Mouse (Mus musculus) forebrain, postnatal 0 days (tissue): ENCODE measurements at regions not wholly inside any gene's neighbourhood (a gene's known extent, or its start where the extent isn't known, plus 50 kb on each side); places are given as distances from the start of the nearest gene placed in this dataset.

Source experiments
- ATAC-seq: fragments of 200-750 bp; cut with Nextera tagmentation; 2 replicates; pipeline ENCODE4 v1.8.0; 2017; ENCODE audit warnings: mild to moderate bottlenecking, moderate library complexity
- DNase-seq: peaks from one replicate; pipeline ENCODE4 v3.0.0-alpha.2; 2015
- H3K27ac ChIP-seq: fragments of 300-500 bp; sonication (generic); 2 replicates; pipeline ENCODE4 v1.5.1; 2014; ENCODE audit warnings: low read depth, mild to moderate bottlenecking, antibody characterized with exemption, low read length, moderate library complexity, mixed read lengths
- H3K27me3 ChIP-seq: fragments of 300-500 bp; sonication (generic); 2 replicates; pipeline ENCODE4 v1.6.1; 2014; ENCODE audit warnings: mild to moderate bottlenecking, low read length, mixed read lengths; ENCODE audit not compliant: insufficient read depth
- H3K36me3 ChIP-seq: fragments of 300-500 bp; sonication (generic); 2 replicates; pipeline ENCODE4 v1.6.1; 2014; ENCODE audit warnings: mild to moderate bottlenecking, moderate library complexity; ENCODE audit not compliant: insufficient read depth
- H3K4me1 ChIP-seq: fragments of 300-500 bp; sonication (generic); 2 replicates; pipeline ENCODE4 v1.6.1; 2014; ENCODE audit warnings: antibody characterized with exemption; ENCODE audit not compliant: insufficient read depth
- H3K4me2 ChIP-seq: fragments of 300-500 bp; sonication (generic); 2 replicates; pipeline ENCODE4 v1.6.1; 2014; ENCODE audit warnings: low read depth, mild to moderate bottlenecking, moderate library complexity
- H3K4me3 ChIP-seq: fragments of 300-500 bp; sonication (generic); 2 replicates; pipeline ENCODE4 v1.5.1; 2014; ENCODE audit warnings: low read depth, low read length, mixed read lengths
- H3K9ac ChIP-seq: fragments of 300-500 bp; sonication (generic); 2 replicates; pipeline ENCODE4 v1.6.1; 2014; ENCODE audit warnings: mild to moderate bottlenecking
- H3K9me3 ChIP-seq: fragments of 300-500 bp; sonication (generic); 2 replicates; pipeline ENCODE4 v1.6.1; 2016; ENCODE audit warnings: low read length
- CTCF ChIP-seq: sonication (generic); IDR thresholded peaks from 2 replicates; pipeline ENCODE4 v1.5.1; 2016; ENCODE audit warnings: antibody characterized with exemption, control low read depth, low read depth
- WGBS: fragments of 180-500 bp; shearing (Covaris S2); extraction: QIAGEN DNeasy Blood & Tissue Kit; methylation state at CpG from one replicate; pipeline ENCODE4 v1.1.7; 2014; 5-methylcytosine and 5-hydroxymethylcytosine counted together

DNA sequence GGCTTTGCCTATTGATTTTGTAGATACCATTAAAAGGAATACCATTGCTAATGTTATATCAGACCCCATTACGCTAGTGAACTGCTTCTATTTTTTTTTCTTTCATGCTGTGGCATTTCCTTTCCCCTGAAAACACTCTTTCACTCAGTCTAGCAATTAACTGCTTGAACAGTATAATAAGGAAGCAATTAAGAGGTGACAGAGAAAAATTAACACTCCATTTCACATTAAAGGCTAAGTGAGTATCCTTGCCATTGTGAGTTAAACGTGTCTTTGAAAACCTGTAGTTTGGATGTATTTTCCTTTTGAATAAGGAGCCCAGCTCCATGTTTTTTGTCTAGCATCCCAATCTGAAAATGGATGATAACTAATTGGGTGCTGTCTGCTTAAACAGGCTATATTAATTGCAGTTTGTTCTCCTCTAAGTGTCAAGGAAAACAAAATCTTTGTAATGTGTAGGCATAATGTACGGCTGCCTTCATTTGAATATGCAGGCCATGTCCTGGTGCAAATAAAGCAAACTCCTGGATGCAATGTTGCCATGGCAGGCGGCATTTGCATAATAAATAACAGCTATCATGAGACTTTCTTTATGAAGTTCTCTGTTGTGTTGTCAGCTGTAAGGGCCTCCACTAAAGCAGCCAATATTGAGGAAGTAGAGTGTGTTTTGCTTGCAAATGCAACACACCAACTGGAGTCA lies 423.3 kb downstream of the Zic3 start:
- peak; percentile 10 for DNase-seq

DNA sequence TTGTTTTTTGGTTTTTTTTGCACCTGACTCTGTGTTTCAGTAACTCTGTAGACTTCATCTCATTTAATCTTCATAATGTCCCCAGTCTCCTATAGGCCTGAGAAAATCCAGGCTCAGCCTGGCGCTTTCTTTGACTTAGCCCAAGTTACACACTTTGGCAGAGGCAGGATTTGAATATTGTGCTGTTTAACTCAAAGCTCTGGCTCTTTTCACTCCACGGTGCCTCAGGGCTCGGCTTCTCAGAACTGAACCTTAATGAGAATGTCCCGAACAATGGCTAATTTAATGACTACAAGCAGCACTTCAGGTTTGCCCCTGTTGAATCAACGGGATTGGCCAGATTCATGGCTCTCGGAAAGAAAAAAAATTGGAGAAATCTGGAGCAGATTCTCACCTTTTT lies 425.1 kb downstream of the Zic3 start:
- Histone ChIP-seq H3K4me3 (no peak overlapping the region), H3K27me3 (no peaks in the 10 kb centered on the region), H3K9me3 (no peaks in the 10 kb centered on the region), H3K27ac (no peak overlapping the region), H3K4me2 (no peak overlapping the region), H3K4me1 (no peaks in the 10 kb centered on the region), H3K36me3 (no peaks in the 10 kb centered on the region), H3K9ac (no peak overlapping the region)
- no peak for ATAC-seq
- 43% methylated on average over 6 of the region's 6 CpGs for WGBS
- TF ChIP-seq CTCF, result no peak
- no peak for DNase-seq

More for the DNA sequence above, 423.3 kb downstream of the Zic3 start:
- WGBS, result 28% methylated on average over 4 of the region's 4 CpGs
- TF ChIP-seq CTCF, result no peak
- Histone ChIP-seq H3K36me3 (no peaks in the 10 kb centered on the region), H3K4me2 (no peak overlapping the region), H3K4me3 (no peak overlapping the region), H3K27ac (no peak overlapping the region), H3K9ac (no peak overlapping the region), H3K9me3 (no peaks in the 10 kb centered on the region), H3K27me3 (no peaks in the 10 kb centered on the region), H3K4me1 (no peaks in the 10 kb centered on the region)
- peak; percentile 82 for ATAC-seq

GRCm38 (mm10) chrX:58469683-58470082 lies 439.5 kb upstream of the 4930550L24Rik start:
- no peak overlapping the region for H3K4me2 ChIP-seq
- TF ChIP-seq CTCF, result no peak

GRCm38 (mm10) chrX:58470986-58471385 lies 438.2 kb upstream of the 4930550L24Rik start:
- WGBS, result 41% methylated on average over 1 of the region's 1 CpGs
- H3K4me1 ChIP-seq, result no peaks in the 10 kb centered on the region
- no peaks in the 10 kb centered on the region for H3K27me3 ChIP-seq
- no peak overlapping the region for H3K4me3 ChIP-seq
- no peak overlapping the region for H3K27ac ChIP-seq
- no peaks in the 10 kb centered on the region for H3K9me3 ChIP-seq
- no peaks in the 10 kb centered on the region for H3K36me3 ChIP-seq
- TF ChIP-seq CTCF, result no peak
- DNase-seq (no peak), ATAC-seq (no peak)
- no peak overlapping the region for H3K9ac ChIP-seq
- no peak overlapping the region for H3K4me2 ChIP-seq

More at GRCm38 (mm10) chrX:58469683-58470082, 439.5 kb upstream of the 4930550L24Rik start:
- no peaks in the 10 kb centered on the region for H3K36me3 ChIP-seq
- ATAC-seq, result peak; percentile 80
- no peaks in the 10 kb centered on the region for H3K27me3 ChIP-seq
- peak; percentile 29 for DNase-seq
- no peak overlapping the region for H3K27ac ChIP-seq
- no peak overlapping the region for H3K9ac ChIP-seq
- 44% methylated on average over 6 of the region's 6 CpGs for WGBS
- no peak overlapping the region for H3K4me3 ChIP-seq
- H3K9me3 ChIP-seq, result no peaks in the 10 kb centered on the region
- H3K4me1 ChIP-seq, result no peaks in the 10 kb centered on the region

DNA sequence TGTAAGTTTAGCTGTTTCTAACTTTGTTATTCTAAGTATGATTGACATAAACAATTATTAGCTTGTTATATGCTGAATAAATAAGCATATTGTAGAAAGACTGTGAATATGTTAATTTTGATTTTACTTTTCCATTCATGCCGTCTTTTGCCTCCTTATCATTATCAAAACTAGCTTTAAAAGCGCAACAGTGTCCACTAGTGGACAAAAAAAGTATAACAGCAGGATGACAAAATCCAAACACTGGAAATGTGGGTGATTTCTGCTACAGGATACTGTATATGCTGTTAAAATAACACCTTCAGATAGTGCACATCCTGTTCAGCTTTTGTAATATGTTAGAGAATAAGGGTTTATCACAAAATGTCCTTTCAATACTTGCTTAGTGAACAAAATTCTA lies 418.3 kb upstream of the 4930550L24Rik start:
- 14% methylated on average over 2 of the region's 2 CpGs for WGBS
- ATAC-seq (no peak), DNase-seq (peak; percentile 74)

DNA sequence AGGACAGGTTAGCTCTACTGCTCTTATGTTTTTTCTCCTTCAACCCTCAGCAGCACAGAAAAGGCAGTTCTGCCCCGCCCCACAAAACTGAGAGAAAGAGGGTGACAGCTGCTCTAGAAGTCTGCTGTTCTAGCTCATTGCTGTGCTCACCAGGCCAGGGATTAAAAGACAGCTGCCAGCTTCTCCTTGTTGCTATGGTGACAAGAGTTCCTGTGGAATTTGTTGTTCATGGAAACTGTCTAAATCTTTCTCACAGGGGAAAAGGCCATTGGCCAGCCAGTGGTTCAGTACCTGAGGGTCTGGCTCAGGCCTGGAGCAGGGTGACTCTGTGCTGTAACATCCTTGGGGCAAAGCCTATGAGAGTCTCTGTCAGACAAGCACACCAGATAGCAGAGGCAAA lies 405.6 kb upstream of the 4930550L24Rik start:
- Histone ChIP-seq H3K4me2 (no peak overlapping the region), H3K36me3 (no peaks in the 10 kb centered on the region), H3K4me1 (no peaks in the 10 kb centered on the region), H3K9ac (no peak overlapping the region), H3K27ac (no peak overlapping the region), H3K4me3 (no peak overlapping the region), H3K27me3 (no peaks in the 10 kb centered on the region), H3K9me3 (no peaks in the 10 kb centered on the region)
- ATAC-seq (peak; percentile 51), DNase-seq (peak; percentile 24)
- no peak for TF ChIP-seq CTCF
- WGBS, result 44% methylated on average over 1 of the region's 1 CpGs

More for the DNA sequence above, 418.3 kb upstream of the 4930550L24Rik start:
- no peak overlapping the region for H3K4me2 ChIP-seq
- no peaks in the 10 kb centered on the region for H3K36me3 ChIP-seq
- no peak overlapping the region for H3K4me3 ChIP-seq
- no peaks in the 10 kb centered on the region for H3K27me3 ChIP-seq
- no peak overlapping the region for H3K27ac ChIP-seq
- no peak overlapping the region for H3K9ac ChIP-seq
- no peaks in the 10 kb centered on the region for H3K9me3 ChIP-seq
- peak; percentile 76 for TF ChIP-seq CTCF
- no peaks in the 10 kb centered on the region for H3K4me1 ChIP-seq

GRCm38 (mm10) chrX:58514925-58515324 lies 394.2 kb upstream of the 4930550L24Rik start:
- no peaks in the 10 kb centered on the region for H3K9me3 ChIP-seq
- H3K4me1 ChIP-seq, result no peaks in the 10 kb centered on the region
- peak; percentile 32 for DNase-seq
- H3K4me3 ChIP-seq, result no peak overlapping the region
- H3K36me3 ChIP-seq, result no peaks in the 10 kb centered on the region
- 69% methylated on average over 5 of the region's 5 CpGs for WGBS
- TF ChIP-seq CTCF, result peak; percentile 47
- no peak for ATAC-seq
- no peak overlapping the region for H3K9ac ChIP-seq
- H3K27me3 ChIP-seq, result no peaks in the 10 kb centered on the region
- H3K27ac ChIP-seq, result no peak overlapping the region
- no peak overlapping the region for H3K4me2 ChIP-seq
